ENCODE assay signal across 17 mouse cellular contexts in the genomic region with DNA sequence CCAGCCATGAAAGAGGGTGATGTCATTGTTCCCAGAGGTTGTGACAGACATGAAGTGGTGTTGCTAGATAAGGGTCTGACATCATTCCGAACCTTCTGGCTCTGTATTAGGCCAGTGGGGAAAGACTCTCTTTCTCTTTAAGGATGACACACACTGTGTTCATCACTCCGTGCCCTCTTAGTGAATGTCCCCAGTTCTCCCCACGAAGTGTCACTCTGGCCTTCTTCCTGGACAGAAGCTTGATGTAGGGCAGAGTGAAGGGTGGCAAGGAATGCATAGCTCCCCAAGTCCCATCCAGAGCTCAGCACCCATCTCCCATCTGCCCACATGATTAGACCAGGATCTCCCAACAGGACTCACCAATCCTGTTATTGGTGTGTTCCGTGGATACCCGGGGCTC. TPM values are rescaled to one million over a fixed set of nuclear protein-coding genes. Genes with fewer than 3 reads are reported as not detected.
"Had no signal": no experiment of that assay in that cellular context is flagged by ENCODE, and none has a peak within 500 bp of the region (broad histone marks: within the 10 kb centered on the region; RNA-seq: fewer than 3 reads in every experiment).

No protein-coding gene starts in this region.

- H3K27me3 ChIP-seq: midbrain, embryonic 13.5 days; midbrain, embryonic 15.5 days; neural tube, embryonic 12.5 days; stomach, embryonic 15.5 days had no signal

- H3K9ac ChIP-seq: lung, embryonic 14.5 days; midbrain, embryonic 13.5 days; midbrain, embryonic 15.5 days; neural tube, embryonic 12.5 days; stomach, embryonic 15.5 days had no signal

- H3K27ac ChIP-seq: macrophage; midbrain, embryonic 13.5 days; midbrain, embryonic 15.5 days; neural tube, embryonic 12.5 days had no signal

- H3K4me3 ChIP-seq: megakaryocyte, embryonic 14.5 days; midbrain, embryonic 13.5 days; midbrain, embryonic 15.5 days; neural tube, embryonic 12.5 days; stomach, embryonic 15.5 days had no signal

- DNase-seq: lung, adult 18-20 months; lung, embryonic 14.5 days; lung, postnatal 10 days; lung, postnatal 36 days; right cerebral cortex, postnatal 14 days; thymus, adult 18-20 months; thymus, postnatal 14 days; thymus, postnatal 36 days had no signal

- H3K9me3 ChIP-seq: midbrain, embryonic 13.5 days; midbrain, embryonic 15.5 days; neural tube, embryonic 12.5 days; stomach, embryonic 15.5 days had no signal

- ATAC-seq: midbrain, embryonic 13.5 days; midbrain, embryonic 15.5 days had no signal

- H3K4me2 ChIP-seq: lung, embryonic 14.5 days; midbrain, embryonic 11.5 days; midbrain, embryonic 13.5 days; midbrain, embryonic 15.5 days; neural tube, embryonic 12.5 days; stomach, embryonic 15.5 days had no signal

- H3K4me1 ChIP-seq: midbrain, embryonic 13.5 days; midbrain, embryonic 15.5 days; neural tube, embryonic 12.5 days; stomach, embryonic 15.5 days had no signal

- H3K36me3 ChIP-seq: midbrain, embryonic 13.5 days; midbrain, embryonic 15.5 days; neural tube, embryonic 12.5 days; stomach, embryonic 15.5 days had no signal

RNA-seq across cellular contexts. Expression of a gene that starts 41.0 kb away (rescaled TPM):
- polyA plus RNA-seq: liver, embryonic 16.5 days; neural tube, embryonic 14.5 days had no signal
